Mouse (Mus musculus) spleen, postnatal 10 days (tissue): ENCODE measurements around the gene Rela.
A peak's percentile ranks its signal among the peaks of the same experiment; 100 is the strongest.

ENCODE experiments used
- DNase-seq, 2 experiments: peaks; one replicate each; pipeline ENCODE4 v3.0.0; 2021 to 2022; ENCODE audit warnings: low spot score in 2 of 2

The Rela gene

GRCm38 (mm10) chr19:5636036-5636570 lies 1.2 kb upstream of the Rela start:
- DNase-seq, result no peak

- no peak for DNase-seq
These were observed 677 bp upstream of the Rela start for GRCm38 (mm10) chr19:5636571-5637041.

GRCm38 (mm10) chr19:5638416-5639005 lies 1.2 kb downstream of the Rela start:
- DNase-seq, result peak in 1 of 2 experiments; percentile 22

GRCm38 (mm10) chr19:5640339-5640738 lies 3.1 kb downstream of the Rela start:
- DNase-seq, result no peak

- DNase-seq, result no peak
These were observed 3.7 kb downstream of the Rela start for GRCm38 (mm10) chr19:5641021-5641420.

- no peak for DNase-seq
These were observed 4.4 kb downstream of the Rela start for GRCm38 (mm10) chr19:5641641-5642040.

- no peak for DNase-seq
These were observed 8.0 kb downstream of the Rela start for GRCm38 (mm10) chr19:5645280-5645679.

GRCm38 (mm10) chr19:5646731-5647330 lies 9.5 kb downstream of the Rela start:
- DNase-seq, result no peak

GRCm38 (mm10) chr19:5647791-5648190 lies 10.5 kb downstream of the Rela start:
- no peak for DNase-seq

GRCm38 (mm10) chr19:5648401-5649297 lies 11.4 kb downstream of the Rela start:
- peak; percentile 62 to 80 for DNase-seq

GRCm38 (mm10) chr19:5649298-5649741 lies 12.0 kb downstream of the Rela start:
- DNase-seq, result peak in 1 of 2 experiments; percentile 44

- DNase-seq, result peak in 1 of 2 experiments; percentile 16
These were observed 14.4 kb downstream of the Rela start for GRCm38 (mm10) chr19:5651502-5652274.

- DNase-seq, result no peak
These were observed 15.3 kb downstream of the Rela start for GRCm38 (mm10) chr19:5652570-5652969.

- DNase-seq, result no peak
These were observed 16.9 kb downstream of the Rela start for GRCm38 (mm10) chr19:5653969-5654719.

- DNase-seq, result no peak
These were observed 17.5 kb downstream of the Rela start for GRCm38 (mm10) chr19:5654720-5655298.

GRCm38 (mm10) chr19:5660942-5661751 lies 23.9 kb downstream of the Rela start:
- peak; percentile 56 to 70 for DNase-seq

- peak; percentile 42 to 66 for DNase-seq
These were observed 25.0 kb downstream of the Rela start for GRCm38 (mm10) chr19:5662310-5662709.

- peak; percentile 97 for DNase-seq
These were observed 26.0 kb downstream of the Rela start, which contains the start of gene Sipa1 for GRCm38 (mm10) chr19:5662981-5663913. Sipa1 (minus strand) TSS chr19:5663707.
